Mouse (Mus musculus) brown adipose tissue, adult 24 weeks (tissue): ENCODE measurements around the gene Slfn8. TPM values are rescaled to one million over a fixed set of nuclear protein-coding genes. Genes with fewer than 3 reads are reported as not detected.
"Not testable (repeated sequence)": the region's sequence is repeated elsewhere in the genome, so short reads cannot be mapped to it uniquely, and the experiment has no call there.

Experiments used
- H3K27ac ChIP-seq: fragments of 200-500 bp; replicated peaks from 2 replicates; pipeline ENCODE4 v1.5.1; 2012; ENCODE audit warnings: low read depth, mild to moderate bottlenecking, low read length
- H3K4me1 ChIP-seq: fragments of 200-500 bp; 2 replicates; pipeline ENCODE4 v1.6.1; 2012; ENCODE audit warnings: low read length, mixed read lengths; ENCODE audit not compliant: control insufficient read depth, insufficient read depth, insufficient read length
- H3K4me3 ChIP-seq: fragments of 200-500 bp; 2 replicates; pipeline ENCODE4 v1.5.1; 2012; ENCODE audit warnings: low read depth, mild to moderate bottlenecking, low read length, moderate library complexity; ENCODE audit not compliant: insufficient read depth
- polyA plus RNA-seq: library from polyadenylated mRNA; stranded (reverse); fragments of >200 nt; gene quantifications from 2 replicates; pipeline ENCODE4 v1.2.4, GENCODE M21; 2012; ENCODE audit not compliant: missing spikeins, insufficient read depth, insufficient read length

Slfn8 gene
- polyA plus RNA-seq, 1 experiment = 2.6 TPM

DNA sequence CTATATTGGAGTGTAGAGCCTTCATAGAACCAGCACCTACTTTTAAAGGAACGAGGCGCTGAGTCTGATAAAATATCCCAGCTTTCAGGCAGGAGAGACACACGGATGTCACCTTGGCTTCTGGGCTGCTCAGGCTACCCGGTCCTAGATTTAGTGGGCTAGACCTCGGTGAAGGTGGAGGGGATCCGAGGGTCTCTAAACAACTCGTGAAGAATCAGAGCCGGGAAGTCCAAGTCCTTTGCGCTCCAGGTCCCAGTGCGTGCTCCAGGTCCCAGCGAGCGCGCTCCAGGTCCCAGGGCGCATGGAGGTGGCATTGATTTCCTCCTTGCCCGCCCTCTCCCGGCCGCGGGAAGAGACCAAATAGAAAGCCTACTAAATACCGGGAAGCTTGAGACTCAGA, 19.2 kb upstream of the Slfn8 start:
- Histone ChIP-seq H3K4me3 (peak overlapping the region; percentile 29), H3K27ac (no peak overlapping the region), H3K4me1 (no peaks in the 10 kb centered on the region)

DNA sequence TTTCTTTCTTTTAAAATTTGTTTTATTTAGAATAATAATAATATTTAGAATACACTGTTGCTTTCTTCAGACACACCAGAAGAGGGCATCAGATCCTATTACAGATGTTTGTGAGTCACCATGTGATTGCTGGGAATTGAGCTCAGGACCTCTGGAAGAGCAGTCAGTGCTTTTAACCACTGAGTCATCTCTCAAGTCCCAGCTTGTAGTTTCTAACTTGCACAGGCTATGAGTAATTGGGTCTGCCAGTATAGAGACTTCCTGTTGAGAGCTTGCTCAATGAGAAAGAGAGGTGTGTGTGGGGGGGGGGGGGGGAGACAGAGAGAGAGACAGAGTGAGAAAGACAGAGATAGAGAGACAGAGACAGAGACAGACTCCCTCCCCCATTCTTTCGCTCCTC, 18.5 kb upstream of the Slfn8 start:
- Histone ChIP-seq H3K27ac (no peak overlapping the region), H3K4me3 (no peak overlapping the region), H3K4me1 (no peaks in the 10 kb centered on the region)

GRCm38 (mm10) chr11:83038686-83039085, 18.1 kb upstream of the Slfn8 start:
- not testable (repeated sequence) for H3K4me3 ChIP-seq, H3K4me1 ChIP-seq, H3K27ac ChIP-seq

- Histone ChIP-seq H3K4me3 (peak overlapping the region; percentile 57), H3K27ac (peak overlapping the region; percentile 70)
- not testable (repeated sequence) for H3K4me1 ChIP-seq
These were observed 770 bp downstream of the Slfn8 start for GRCm38 (mm10) chr11:83019561-83020519.

DNA sequence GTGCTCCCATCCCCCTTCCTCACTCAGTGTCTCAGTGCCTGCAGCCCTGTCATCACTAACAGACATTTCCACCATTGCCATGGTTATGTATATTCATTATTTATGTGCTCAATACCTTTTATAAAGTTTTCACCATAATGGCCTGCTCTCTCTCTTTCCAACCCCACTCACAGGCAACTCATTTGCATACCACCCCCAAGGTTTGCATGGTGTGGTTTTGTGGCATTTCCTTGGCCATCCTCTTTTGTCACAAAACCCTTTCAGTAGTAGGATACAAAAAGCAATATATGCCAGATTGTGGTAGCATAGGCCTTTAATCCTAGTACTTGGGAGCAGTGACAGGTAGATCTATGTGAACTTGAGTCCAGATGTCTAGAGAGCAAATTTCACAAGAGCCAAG, 4.5 kb downstream of the Slfn8 start:
- Histone ChIP-seq H3K4me1 (no peaks in the 10 kb centered on the region), H3K4me3 (no peak overlapping the region), H3K27ac (no peak overlapping the region)

DNA sequence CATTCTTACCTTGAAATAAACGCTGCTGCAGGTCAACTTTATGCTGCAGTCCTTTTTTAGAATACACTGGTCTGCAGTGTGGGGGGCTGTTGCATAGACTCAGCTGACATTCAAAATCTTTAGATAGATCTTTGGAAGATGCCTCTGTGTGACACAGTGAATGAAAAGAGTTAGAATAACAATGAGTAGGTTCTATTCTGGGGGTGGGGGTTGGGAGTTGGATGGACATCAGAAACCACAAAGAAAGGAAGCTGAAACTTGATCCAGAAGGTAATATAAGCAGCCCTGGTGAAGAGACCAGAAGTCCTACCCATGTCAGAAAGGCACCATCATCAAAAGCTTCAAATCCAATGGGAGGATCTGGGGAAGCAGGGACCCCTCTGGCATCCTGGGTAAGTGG, 7.3 kb downstream of the Slfn8 start:
- H3K4me1 ChIP-seq = no peaks in the 10 kb centered on the region
- no peak overlapping the region for H3K4me3 ChIP-seq
- H3K27ac ChIP-seq = no peak overlapping the region

DNA sequence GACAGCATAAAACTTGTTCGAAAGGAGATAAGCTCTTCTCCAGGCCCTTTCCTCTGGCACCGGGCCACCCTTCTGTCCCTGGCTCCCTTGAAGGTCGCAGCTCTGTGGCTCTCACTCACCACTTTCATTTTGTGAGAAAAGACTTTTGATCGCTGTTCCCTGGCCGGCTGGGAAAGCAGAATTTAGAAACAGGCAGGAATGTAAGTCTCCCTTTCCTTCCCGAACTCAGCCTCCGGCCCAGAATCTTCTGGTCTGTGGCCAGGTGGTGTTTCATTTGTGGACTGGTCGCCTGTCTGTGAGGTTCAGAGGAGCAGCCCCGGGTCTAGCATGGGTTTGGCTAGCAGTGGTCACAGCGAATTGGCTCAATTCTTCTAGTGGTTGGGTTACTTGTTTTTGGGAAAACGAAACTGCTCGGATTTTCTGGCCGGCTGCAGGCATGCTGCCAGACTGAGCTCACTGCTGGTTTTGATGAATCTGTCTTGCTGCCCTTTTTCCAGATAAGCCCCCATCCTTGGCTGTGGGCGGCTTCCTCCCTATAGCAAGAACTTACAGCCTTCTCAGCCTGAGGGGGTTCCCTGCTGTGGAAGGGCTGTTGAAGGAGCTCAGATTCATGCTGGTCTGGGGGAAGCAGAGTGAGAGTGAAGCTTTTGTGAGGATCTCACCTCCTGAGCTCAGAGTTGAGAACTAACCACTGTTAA, 29.0 kb downstream of the Slfn8 start, which contains the start of gene Slfn9:
Slfn9 (minus strand) TSS at position 362 of the 698 bp plus-strand sequence.
- H3K4me1 ChIP-seq = no peaks in the 10 kb centered on the region
- H3K4me3 ChIP-seq = peak within 1 kb of the TSS; percentile 64
- peak within 1 kb of the TSS; percentile 80 for H3K27ac ChIP-seq

DNA sequence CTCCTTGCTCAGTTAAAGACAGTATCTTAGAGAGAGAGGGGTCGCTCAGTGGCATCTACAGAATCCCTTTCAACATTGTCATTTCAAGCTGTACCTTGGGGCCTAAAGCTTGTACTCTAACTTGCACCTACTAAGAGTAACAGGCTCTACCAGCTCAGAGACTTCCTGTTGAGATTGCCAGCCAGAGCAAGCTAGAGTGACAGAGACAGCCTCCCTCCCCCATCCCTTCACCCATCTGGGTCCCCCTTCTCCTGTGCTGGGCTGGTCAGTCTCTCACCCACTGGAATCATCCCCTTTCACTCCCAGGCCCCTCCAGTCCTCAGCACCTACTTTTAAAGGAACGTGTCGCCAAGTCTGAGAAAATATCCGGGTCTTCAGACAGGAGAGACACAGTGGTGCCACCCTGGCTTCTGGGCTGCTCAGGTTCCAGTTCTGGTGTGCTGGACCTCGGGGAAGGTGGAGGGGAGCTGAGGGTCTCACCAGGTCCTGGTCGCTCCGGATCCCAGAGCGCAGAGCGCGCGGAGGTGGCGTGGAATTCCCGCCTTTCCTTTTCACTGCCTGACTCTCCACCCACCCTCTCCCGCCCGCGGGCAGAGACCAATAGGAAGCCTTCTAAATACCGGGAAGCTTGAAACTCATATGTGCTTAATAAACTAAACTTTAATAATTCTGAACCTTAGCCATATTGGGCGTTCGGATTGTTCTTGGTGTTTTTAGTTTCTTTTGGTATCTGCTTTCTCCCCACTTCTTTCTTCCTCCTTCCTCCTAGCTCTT, 29.8 kb downstream of the Slfn8 start:
- peak overlapping the region; percentile 80 for H3K27ac ChIP-seq
- not testable (repeated sequence) for H3K4me1 ChIP-seq
- peak overlapping the region; percentile 64 for H3K4me3 ChIP-seq

- Histone ChIP-seq H3K4me3 (no peak overlapping the region), H3K4me1 (no peaks in the 10 kb centered on the region), H3K27ac (no peak overlapping the region)
These were observed 31.3 kb downstream of the Slfn8 start for GRCm38 (mm10) chr11:82989357-82989756.

DNA sequence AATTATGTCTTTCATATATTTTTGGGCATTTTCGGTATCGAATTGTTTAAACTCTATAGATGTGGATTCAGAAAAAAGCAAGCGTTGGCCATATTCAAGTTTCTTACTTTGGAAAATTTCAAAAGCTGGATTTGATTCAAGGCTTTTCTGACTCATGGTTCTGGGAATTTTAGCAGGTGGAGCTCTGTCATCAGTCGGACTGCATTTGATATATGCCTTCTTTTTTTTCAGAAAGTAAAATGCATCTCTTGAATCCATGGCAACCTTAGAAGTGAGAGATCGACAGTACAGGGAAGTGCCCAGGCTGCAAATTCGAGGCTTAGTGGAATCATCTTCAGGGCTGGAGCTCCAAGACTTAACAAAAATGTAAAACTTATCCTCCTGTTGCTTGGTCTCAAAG, 33.0 kb downstream of the Slfn8 start:
- no peak overlapping the region for H3K4me3 ChIP-seq
- no peak overlapping the region for H3K27ac ChIP-seq
- H3K4me1 ChIP-seq = no peaks in the 10 kb centered on the region

DNA sequence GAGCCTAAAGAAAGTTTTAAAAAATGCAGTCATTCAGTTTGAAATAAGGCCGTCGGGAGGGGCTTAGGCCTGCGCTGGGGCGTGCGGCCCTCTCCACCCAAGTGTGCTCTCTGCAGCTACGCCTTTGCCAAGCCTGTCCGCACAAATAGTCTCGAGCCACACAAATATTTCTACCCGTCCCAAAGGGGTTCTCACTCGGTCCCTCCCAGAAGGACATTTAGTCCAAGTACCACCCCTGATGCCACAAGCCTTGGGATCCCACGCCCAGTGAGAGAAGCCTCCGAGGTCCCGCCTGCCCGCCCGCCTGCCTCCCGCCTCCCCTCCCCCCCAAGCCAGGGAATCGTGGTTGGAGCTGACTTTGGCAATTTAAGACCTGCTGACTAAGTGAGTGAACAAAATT, 37.4 kb downstream of the Slfn8 start:
- Histone ChIP-seq H3K4me3 (no peak overlapping the region), H3K4me1 (no peaks in the 10 kb centered on the region), H3K27ac (no peak overlapping the region)

GRCm38 (mm10) chr11:82982409-82982808, 38.2 kb downstream of the Slfn8 start:
- not testable (repeated sequence) for H3K27ac ChIP-seq, H3K4me3 ChIP-seq, H3K4me1 ChIP-seq

- no peak overlapping the region; the same call in 1 of the 2 replicates for H3K27ac ChIP-seq
- H3K4me3 ChIP-seq = no peak overlapping the region
- H3K4me1 ChIP-seq = no peaks in the 10 kb centered on the region
These were observed 46.7 kb downstream of the Slfn8 start for GRCm38 (mm10) chr11:82973916-82974315.

DNA sequence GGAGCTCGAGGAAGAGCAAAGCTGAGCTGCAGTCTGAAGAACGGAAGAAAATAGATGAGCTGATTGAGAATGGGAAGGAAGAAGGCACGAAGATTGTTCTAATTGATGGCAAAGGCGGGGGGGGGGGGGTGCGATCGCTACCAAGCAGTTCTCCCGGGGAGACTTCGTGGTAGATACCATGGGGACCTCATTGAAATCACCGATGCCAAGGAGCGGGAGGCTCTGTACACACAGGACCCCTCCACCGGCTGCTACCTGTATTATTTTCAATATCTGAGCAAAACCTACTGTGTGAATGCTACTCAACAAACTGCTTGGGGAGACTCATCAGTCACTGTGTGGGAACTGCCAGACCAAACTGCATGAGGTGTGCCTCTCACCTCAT, 49.0 kb downstream of the Slfn8 start:
- no peak overlapping the region for H3K4me3 ChIP-seq
- no peak overlapping the region for H3K27ac ChIP-seq
- H3K4me1 ChIP-seq = no peaks in the 10 kb centered on the region
